Comparison of ENCODE assay signal across 8 mouse cellular contexts in genomic region chr6:84134722-84135394, GRCm38 (mm10).
A peak's percentile ranks its signal among the peaks of the same experiment; 100 is the strongest.
DNase-seq lines count a peak whose midpoint lies in the region; ATAC-seq and TF ChIP-seq lines count a peak whose summit lies in the region.

No protein-coding gene starts in this region.

- TF ChIP-seq EP300 in heart, postnatal 0 days (IDR thresholded peaks at IDR 0.05; ENCODE audit: low read depth), result no peak

- H3K27me3 ChIP-seq in heart, embryonic 12.5 days (replicated peaks), result no peaks in the 10 kb centered on the region
- no peaks in the 10 kb centered on the region for H3K27me3 ChIP-seq in heart, postnatal 0 days (ENCODE audit: control insufficient read depth, insufficient read depth, low read length)
- no peaks in the 10 kb centered on the region for H3K27me3 ChIP-seq in limb, embryonic 11.5 days (ENCODE audit: control insufficient read depth, insufficient read depth, low read length)
- H3K27me3 ChIP-seq in neural tube, embryonic 11.5 days (ENCODE audit: control insufficient read depth, insufficient read depth, low read length), result no peaks in the 10 kb centered on the region

- no peak overlapping the region for H3K9ac ChIP-seq in heart, embryonic 12.5 days
- H3K9ac ChIP-seq in heart, postnatal 0 days (replicated peaks; ENCODE audit: low read depth, low read length), result peak overlapping the region; percentile 30; the same call in 1 of the 2 replicates
- H3K9ac ChIP-seq in limb, embryonic 11.5 days (ENCODE audit: low read length), result peak overlapping the region; percentile 9; the same call in 1 of the 2 replicates
- peak overlapping the region; percentile 29 for H3K9ac ChIP-seq in neural tube, embryonic 11.5 days (ENCODE audit: low read length)

- no peak for DNase-seq in heart, adult 9 months (ENCODE audit: low spot score in 2 of 2)
- DNase-seq in cerebellum, postnatal 14 days, result peak; percentile 89 to 93
- no peak for DNase-seq in heart, postnatal 0 days (ENCODE audit: low spot score)
- peak; percentile 65 for DNase-seq in limb, embryonic 11.5 days (ENCODE audit: low spot score)
- DNase-seq in neural tube, embryonic 11.5 days (ENCODE audit: low spot score), result peak; percentile 54
- no peak for DNase-seq in adrenal gland, adult (ENCODE audit: inconsistent age in 2 of 2, low spot score in 1 of 2)
- no peak for DNase-seq in adrenal gland, adult 8-10 months

- TF ChIP-seq CTCF in heart, postnatal 0 days (IDR thresholded peaks at IDR 0.05; ENCODE audit: low read depth), result no peak

- H3K4me2 ChIP-seq in heart, embryonic 12.5 days, result no peak overlapping the region
- no peak overlapping the region for H3K4me2 ChIP-seq in heart, postnatal 0 days (ENCODE audit: low read depth, low read length)
- H3K4me2 ChIP-seq in limb, embryonic 11.5 days (ENCODE audit: low read depth, severe bottlenecking), result no peak overlapping the region
- 0 out of 2 replicates have a peak overlapping the region, but pooled peaks have one; percentile 7 for H3K4me2 ChIP-seq in neural tube, embryonic 11.5 days (ENCODE audit: low read depth)

- H3K9me3 ChIP-seq in heart, embryonic 12.5 days (replicated peaks), result no peaks in the 10 kb centered on the region
- H3K9me3 ChIP-seq in heart, postnatal 0 days (replicated peaks; ENCODE audit: control insufficient read depth, low read length), result no peaks in the 10 kb centered on the region
- no peaks in the 10 kb centered on the region for H3K9me3 ChIP-seq in limb, embryonic 11.5 days (ENCODE audit: control insufficient read depth, low read length)
- no peaks in the 10 kb centered on the region for H3K9me3 ChIP-seq in neural tube, embryonic 11.5 days (ENCODE audit: control insufficient read depth, low read length)

- H3K4me3 ChIP-seq in heart, embryonic 12.5 days, result no peak overlapping the region
- no peak overlapping the region for H3K4me3 ChIP-seq in heart, postnatal 0 days (ENCODE audit: low read depth, low read length)
- H3K4me3 ChIP-seq in limb, embryonic 11.5 days (ENCODE audit: low read depth, low read length), result no peak overlapping the region
- no peak overlapping the region for H3K4me3 ChIP-seq in neural tube, embryonic 11.5 days (ENCODE audit: low read depth, low read length)

- ATAC-seq in heart, embryonic 12.5 days (ENCODE audit: insufficient number of reproducible peaks, low FRiP score), result peak; percentile 48; the same call in 1 of the 2 replicates
- peak; percentile 16; the same call in 1 of the 2 replicates for ATAC-seq in heart, postnatal 0 days (ENCODE audit: insufficient read depth, low read depth)
- peak; percentile 81 for ATAC-seq in limb, embryonic 11.5 days (ENCODE audit: insufficient number of reproducible peaks, low FRiP score, low TSS enrichment, low read depth)
- peak; percentile 88 for ATAC-seq in neural tube, embryonic 11.5 days (ENCODE audit: insufficient read depth, low FRiP score, low TSS enrichment)

- H3K4me1 ChIP-seq in heart, embryonic 12.5 days (replicated peaks), result peaks cover 27% of the 10 kb centered on the region
- H3K4me1 ChIP-seq in heart, postnatal 0 days (ENCODE audit: control insufficient read depth, insufficient read depth), result peaks cover 8% of the 10 kb centered on the region
- peaks cover 17% of the 10 kb centered on the region for H3K4me1 ChIP-seq in limb, embryonic 11.5 days (ENCODE audit: control insufficient read depth, insufficient read depth, low read length)
- peaks cover 5% of the 10 kb centered on the region; the same call in 1 of the 2 replicates for H3K4me1 ChIP-seq in neural tube, embryonic 11.5 days (ENCODE audit: control insufficient read depth, insufficient read depth, low read length)

- H3K27ac ChIP-seq in heart, embryonic 12.5 days (ENCODE audit: poor library complexity, severe bottlenecking), result peak overlapping the region; percentile 41; the same call in 1 of the 2 replicates
- no peak overlapping the region for H3K27ac ChIP-seq in heart, postnatal 0 days (ENCODE audit: low read depth)
- H3K27ac ChIP-seq in limb, embryonic 11.5 days (replicated peaks; ENCODE audit: low read depth, low read length), result peak overlapping the region; percentile 68
- peak overlapping the region; percentile 34; the same call in 1 of the 2 replicates for H3K27ac ChIP-seq in neural tube, embryonic 11.5 days (ENCODE audit: low read depth, low read length)

- WGBS in heart, embryonic 12.5 days, result 58% methylated on average over 23 of the region's 23 CpGs
- 62% methylated on average over 23 of the region's 23 CpGs for WGBS in heart, postnatal 0 days
- WGBS in limb, embryonic 11.5 days, result 41% methylated on average over 22 of the region's 23 CpGs
- 36% methylated on average over 22 of the region's 23 CpGs for WGBS in neural tube, embryonic 11.5 days

- peaks cover 18% of the 10 kb centered on the region for H3K36me3 ChIP-seq in heart, embryonic 12.5 days
- H3K36me3 ChIP-seq in heart, postnatal 0 days (replicated peaks; ENCODE audit: control insufficient read depth, insufficient read depth, low read length), result peaks cover 33% of the 10 kb centered on the region
- no peaks in the 10 kb centered on the region for H3K36me3 ChIP-seq in limb, embryonic 11.5 days (ENCODE audit: control insufficient read depth, insufficient read depth, low read length)
- H3K36me3 ChIP-seq in neural tube, embryonic 11.5 days (ENCODE audit: control insufficient read depth, insufficient read depth, low read length), result no peaks in the 10 kb centered on the region

Comparison
In these comparisons a context has a peak if more than half of its experiments do, and no peak if none do; other contexts are left out.
1. ATAC-seq: peak in every context shown above with its lines; median percentile 88 in neural tube, embryonic 11.5 days; 81 in limb, embryonic 11.5 days; 48 in heart, embryonic 12.5 days; 16 in heart, postnatal 0 days.
2. DNase-seq: peak in cerebellum, postnatal 14 days (2 of 2), limb, embryonic 11.5 days (single experiment) and neural tube, embryonic 11.5 days (single experiment); none in heart, adult 9 months (0 of 2), heart, postnatal 0 days (single experiment), adrenal gland, adult (0 of 2) and adrenal gland, adult 8-10 months (single experiment).